Mouse (Mus musculus): ENCODE measurements around the gene Olfr1425. TPM values are rescaled to one million over a fixed set of nuclear protein-coding genes. Genes with fewer than 3 reads are reported as not detected.

The Olfr1425 gene
- polyA plus RNA-seq, 1 experiment from 2014 or later: not detected

GRCm38 (mm10) chr19:12026606-12027005 is 50.9 kb downstream of the Olfr1425 start:
- H3K27ac ChIP-seq (ENCODE audit: low read depth): no peak overlapping the region
- no peaks in the 10 kb centered on the region for H3K36me3 ChIP-seq (replicated peaks; ENCODE audit: insufficient read depth, low read length)
- no peaks in the 10 kb centered on the region for H3K4me1 ChIP-seq (ENCODE audit: insufficient read depth)
- ATAC-seq: no peak
- H3K4me3 ChIP-seq (ENCODE audit: low read depth, low read length): no peak overlapping the region
- DNase-seq: no peak
- no peak overlapping the region for H3K9ac ChIP-seq (replicated peaks)
- TF ChIP-seq CTCF (IDR thresholded peaks at IDR 0.05; ENCODE audit: low read depth) (no peak), EP300 (IDR thresholded peaks at IDR 0.05; ENCODE audit: low read depth) (no peak)
- H3K27me3 ChIP-seq (ENCODE audit: insufficient read depth, low read length): no peaks in the 10 kb centered on the region
- H3K4me2 ChIP-seq (ENCODE audit: low read depth, low read length): no peak overlapping the region
- 23% methylated on average over 2 of the region's 2 CpGs for WGBS (ENCODE audit: insufficient replicate concordance)
- no peaks in the 10 kb centered on the region for H3K9me3 ChIP-seq (ENCODE audit: low read length)

GRCm38 (mm10) chr19:12025333-12025732 is 52.2 kb downstream of the Olfr1425 start:
- DNase-seq (no peak), ATAC-seq (no peak)
- WGBS (ENCODE audit: insufficient replicate concordance): 53% methylated on average over 3 of the region's 3 CpGs
- Histone ChIP-seq H3K27ac (ENCODE audit: low read depth) (no peak overlapping the region), H3K9ac (replicated peaks) (no peak overlapping the region), H3K4me1 (ENCODE audit: insufficient read depth) (no peaks in the 10 kb centered on the region), H3K9me3 (ENCODE audit: low read length) (no peaks in the 10 kb centered on the region), H3K4me3 (ENCODE audit: low read depth, low read length) (no peak overlapping the region), H3K27me3 (ENCODE audit: insufficient read depth, low read length) (no peaks in the 10 kb centered on the region), H3K4me2 (ENCODE audit: low read depth, low read length) (no peak overlapping the region), H3K36me3 (replicated peaks; ENCODE audit: insufficient read depth, low read length) (no peaks in the 10 kb centered on the region)
- no peak for TF ChIP-seq CTCF (IDR thresholded peaks at IDR 0.05; ENCODE audit: low read depth)
- no peak for TF ChIP-seq EP300 (IDR thresholded peaks at IDR 0.05; ENCODE audit: low read depth)

GRCm38 (mm10) chr19:12024149-12024548 is 53.4 kb downstream of the Olfr1425 start:
- Histone ChIP-seq H3K9me3 (ENCODE audit: low read length) (no peaks in the 10 kb centered on the region), H3K9ac (replicated peaks) (no peak overlapping the region), H3K27me3 (ENCODE audit: insufficient read depth, low read length) (no peaks in the 10 kb centered on the region), H3K36me3 (replicated peaks; ENCODE audit: insufficient read depth, low read length) (no peaks in the 10 kb centered on the region), H3K4me1 (ENCODE audit: insufficient read depth) (no peaks in the 10 kb centered on the region), H3K27ac (ENCODE audit: low read depth) (no peak overlapping the region), H3K4me2 (ENCODE audit: low read depth, low read length) (no peak overlapping the region), H3K4me3 (ENCODE audit: low read depth, low read length) (no peak overlapping the region)
- 47% methylated on average over 4 of the region's 4 CpGs for WGBS (ENCODE audit: insufficient replicate concordance)
- no peak for DNase-seq
- no peak for ATAC-seq
- no peak for TF ChIP-seq EP300 (IDR thresholded peaks at IDR 0.05; ENCODE audit: low read depth)
- no peak for TF ChIP-seq CTCF (IDR thresholded peaks at IDR 0.05; ENCODE audit: low read depth)

Other genes starting within 250 kb of the Olfr1425 start
- not detected in 2 replicates for gene Olfr1417, start 238.5 kb downstream of the Olfr1425 start, polyA plus RNA-seq (2015; fragmentation: Nextera tagmentation; extraction: Ambion mirVana)
- gene Olfr1418, start 216.7 kb downstream of the Olfr1425 start, polyA plus RNA-seq (2015; fragmentation: Nextera tagmentation; extraction: Ambion mirVana): not detected in 2 replicates
- gene Olfr1419, start 202.6 kb downstream of the Olfr1425 start, polyA plus RNA-seq (2015; fragmentation: Nextera tagmentation; extraction: Ambion mirVana): not detected in 2 replicates
- not detected in 2 replicates for gene Olfr1420, start 191.2 kb downstream of the Olfr1425 start, polyA plus RNA-seq (2015; fragmentation: Nextera tagmentation; extraction: Ambion mirVana)
- 4.9 and 5.4 TPM in 2 replicates for gene Patl1, start 165.3 kb downstream of the Olfr1425 start, polyA plus RNA-seq (2015; fragmentation: Nextera tagmentation; extraction: Ambion mirVana)
- 2.6 and 2.7 TPM in 2 replicates for gene Osbp, start 111.8 kb downstream of the Olfr1425 start, polyA plus RNA-seq (2015; fragmentation: Nextera tagmentation; extraction: Ambion mirVana)
- gene Olfr1423, start 36.4 kb downstream of the Olfr1425 start, polyA plus RNA-seq (2015; fragmentation: Nextera tagmentation; extraction: Ambion mirVana): not detected in 2 replicates
- gene Olfr1424, start 15.0 kb downstream of the Olfr1425 start, polyA plus RNA-seq (2015; fragmentation: Nextera tagmentation; extraction: Ambion mirVana): not detected in 2 replicates
- gene Olfr1426, start 14.3 kb upstream of the Olfr1425 start, polyA plus RNA-seq (2015; fragmentation: Nextera tagmentation; extraction: Ambion mirVana): not detected in 2 replicates
- gene Olfr1427, start 25.6 kb upstream of the Olfr1425 start, polyA plus RNA-seq (2015; fragmentation: Nextera tagmentation; extraction: Ambion mirVana): not detected in 2 replicates
- gene Olfr1428, start 38.2 kb upstream of the Olfr1425 start, polyA plus RNA-seq (2015; fragmentation: Nextera tagmentation; extraction: Ambion mirVana): not detected in 2 replicates
- gene Olfr76, start 45.5 kb upstream of the Olfr1425 start, polyA plus RNA-seq (2015; fragmentation: Nextera tagmentation; extraction: Ambion mirVana): 0.04 TPM in 1 of 2 replicates, not detected in the other
- not detected in 2 replicates for gene Olfr1555-ps1, start 92.4 kb upstream of the Olfr1425 start, polyA plus RNA-seq (2015; fragmentation: Nextera tagmentation; extraction: Ambion mirVana)
- not detected in 2 replicates for gene Olfr1431, start 122.9 kb upstream of the Olfr1425 start, polyA plus RNA-seq (2015; fragmentation: Nextera tagmentation; extraction: Ambion mirVana)
- not detected in 2 replicates for gene Olfr1432, start 154.9 kb upstream of the Olfr1425 start, polyA plus RNA-seq (2015; fragmentation: Nextera tagmentation; extraction: Ambion mirVana)
- gene Olfr262, start 163.9 kb upstream of the Olfr1425 start, polyA plus RNA-seq (2015; fragmentation: Nextera tagmentation; extraction: Ambion mirVana): not detected in 2 replicates
- not detected in 2 replicates for gene Olfr235, start 183.3 kb upstream of the Olfr1425 start, polyA plus RNA-seq (2015; fragmentation: Nextera tagmentation; extraction: Ambion mirVana)
- not detected in 2 replicates for gene Olfr1434, start 202.1 kb upstream of the Olfr1425 start, polyA plus RNA-seq (2015; fragmentation: Nextera tagmentation; extraction: Ambion mirVana)
- not detected in 2 replicates for gene Olfr1436, start 221.4 kb upstream of the Olfr1425 start, polyA plus RNA-seq (2015; fragmentation: Nextera tagmentation; extraction: Ambion mirVana)
- gene Olfr1437, start 247.4 kb upstream of the Olfr1425 start, polyA plus RNA-seq (2015; fragmentation: Nextera tagmentation; extraction: Ambion mirVana): not detected in 2 replicates